Mouse (Mus musculus) inflammation-experienced regulatory T-cells, adult 6 months (primary cell): ENCODE data around the gene Gng10. TPM values are rescaled to one million over a fixed set of nuclear protein-coding genes. Genes with fewer than 3 reads are reported as not detected.

Experiments
- ATAC-seq: one replicate; pipeline ENCODE4 v1.8.0; 2017
- polyA plus RNA-seq, 3 experiments: library from polyadenylated mRNA; unstranded; fragments of 100-300 nt; shearing (Covaris generic); gene quantifications; one replicate each; pipeline ENCODE4 v1.2.1; 2017

Gng10 gene
- polyA plus RNA-seq, 3 experiments from 2014 or later = 134 to 204 (median 170) TPM

DNA sequence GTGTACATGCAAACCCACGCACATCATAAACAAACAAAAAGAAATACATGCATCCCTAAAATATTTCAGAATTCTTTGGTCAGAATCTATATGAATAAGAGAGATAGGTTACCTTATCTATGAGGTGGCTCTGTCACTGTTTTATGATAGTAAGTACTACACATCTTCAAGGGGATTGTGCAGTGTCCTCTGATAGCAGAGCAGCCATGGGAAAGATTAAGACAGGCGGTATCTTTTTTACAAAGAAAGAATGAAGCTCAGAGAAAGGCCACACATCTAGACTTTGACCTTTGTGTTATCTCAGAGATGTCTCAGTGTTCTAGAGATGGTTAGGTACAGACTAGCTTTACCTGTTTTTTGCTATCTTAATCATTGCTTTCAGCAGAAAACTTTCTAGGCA, 18.0 kb upstream of the Gng10 start:
- ATAC-seq = no peak

DNA sequence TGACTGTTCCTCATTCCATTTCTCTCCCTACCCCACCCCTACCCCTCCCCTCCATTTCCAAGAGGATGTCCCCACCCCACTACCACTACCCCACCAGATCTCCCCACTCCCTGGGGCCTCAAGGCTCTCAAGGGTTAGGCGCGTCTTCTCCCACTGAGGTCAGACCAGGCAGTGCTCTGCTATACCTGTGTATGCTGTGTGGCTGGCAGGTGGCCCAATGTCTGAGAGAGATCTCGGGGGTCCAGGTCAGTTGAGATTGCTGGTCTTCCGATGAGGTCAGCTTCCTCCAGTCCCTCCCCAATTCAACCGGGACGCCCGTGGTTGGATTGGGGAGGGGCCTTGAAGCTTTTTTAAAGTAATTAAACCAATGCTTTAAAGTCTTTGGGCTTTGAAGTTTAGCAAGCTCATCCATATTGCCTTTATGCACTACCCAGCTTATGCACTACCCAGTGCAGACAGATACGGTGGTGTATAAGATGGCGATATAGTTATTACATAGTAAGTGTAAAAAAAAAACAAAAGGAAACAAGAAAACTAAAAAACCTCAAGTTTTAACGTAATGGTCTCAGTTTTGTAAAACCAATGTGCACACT, 467 bp upstream of the Gng10 start:
- ATAC-seq = no peak

DNA sequence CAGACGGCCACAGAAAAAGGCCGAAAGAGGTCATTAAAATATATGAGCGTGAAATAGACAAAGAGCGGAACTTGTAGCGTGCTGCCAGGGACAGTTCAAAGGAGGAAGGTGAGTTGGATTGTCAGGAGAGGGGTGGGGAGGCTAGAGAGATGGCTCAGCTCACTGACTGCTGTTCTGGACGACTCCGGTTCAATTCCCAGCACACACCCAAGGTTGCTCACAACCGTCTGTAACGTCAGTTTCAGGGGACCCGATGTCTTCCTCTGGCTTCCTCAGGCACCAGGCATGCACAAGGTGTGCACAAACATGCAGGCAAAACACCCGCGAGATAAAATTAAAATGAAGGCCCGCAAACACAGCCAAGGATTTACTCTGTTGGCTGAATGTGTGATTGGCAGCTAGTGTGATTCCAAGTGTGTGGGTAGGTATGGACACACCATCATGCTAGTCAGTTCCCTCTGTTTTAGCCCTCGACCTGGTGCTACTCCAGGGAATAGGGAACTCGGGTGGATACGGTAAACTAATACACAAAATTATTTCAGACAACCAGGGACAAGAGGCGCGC, 980 bp downstream of the Gng10 start:
- no peak for ATAC-seq

DNA sequence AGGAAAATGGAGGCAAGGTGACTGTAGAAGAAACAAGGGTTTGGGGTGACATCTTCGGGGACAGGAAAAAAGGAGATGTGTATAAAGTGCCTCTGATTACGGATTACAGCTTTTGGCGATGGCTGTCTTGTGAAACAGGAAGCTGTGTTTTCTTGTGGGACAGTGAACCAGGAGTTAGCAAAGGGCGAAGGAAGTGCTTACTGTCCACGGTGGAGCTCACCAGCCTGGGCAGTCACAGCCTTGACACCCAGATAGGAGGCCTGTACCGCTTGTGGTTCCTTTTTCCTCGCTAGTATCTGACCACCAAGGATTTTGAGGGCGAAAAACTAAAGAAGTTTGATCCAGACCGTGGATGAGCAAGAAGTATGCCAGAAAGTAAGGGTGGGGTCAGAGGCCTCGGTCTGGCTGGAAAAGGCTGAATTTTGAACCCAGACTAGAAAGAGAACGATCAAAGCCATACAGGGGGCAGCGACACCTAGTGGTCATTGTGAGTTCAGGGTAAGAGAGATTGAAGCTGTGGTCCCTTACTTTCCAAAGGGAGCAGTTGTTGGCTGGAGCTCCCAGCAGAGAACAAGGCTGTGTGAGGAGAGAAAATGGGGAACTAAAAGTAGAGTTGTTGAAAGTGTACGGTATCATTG, 1.7 kb downstream of the Gng10 start:
- ATAC-seq = peak; percentile 62

DNA sequence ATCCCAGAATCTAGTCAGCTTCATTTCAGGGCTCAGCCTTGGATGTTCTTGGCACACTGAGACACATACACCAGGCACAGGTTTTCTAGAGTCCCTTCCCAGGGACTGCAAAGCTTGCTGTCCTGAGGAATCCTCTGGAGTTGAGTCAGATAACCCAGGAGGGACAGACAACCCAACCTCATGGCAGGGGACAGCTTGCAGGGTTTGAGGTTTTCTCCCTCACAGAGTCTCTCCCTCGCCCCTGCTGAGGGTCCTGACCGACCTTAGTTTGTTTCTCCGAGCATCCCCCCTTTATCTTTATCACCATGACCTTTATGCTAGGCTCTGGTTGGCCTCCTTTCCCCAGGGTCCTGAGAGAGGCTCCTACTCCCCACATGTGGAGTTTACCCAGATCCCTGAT, 2.6 kb downstream of the Gng10 start:
- no peak for ATAC-seq

DNA sequence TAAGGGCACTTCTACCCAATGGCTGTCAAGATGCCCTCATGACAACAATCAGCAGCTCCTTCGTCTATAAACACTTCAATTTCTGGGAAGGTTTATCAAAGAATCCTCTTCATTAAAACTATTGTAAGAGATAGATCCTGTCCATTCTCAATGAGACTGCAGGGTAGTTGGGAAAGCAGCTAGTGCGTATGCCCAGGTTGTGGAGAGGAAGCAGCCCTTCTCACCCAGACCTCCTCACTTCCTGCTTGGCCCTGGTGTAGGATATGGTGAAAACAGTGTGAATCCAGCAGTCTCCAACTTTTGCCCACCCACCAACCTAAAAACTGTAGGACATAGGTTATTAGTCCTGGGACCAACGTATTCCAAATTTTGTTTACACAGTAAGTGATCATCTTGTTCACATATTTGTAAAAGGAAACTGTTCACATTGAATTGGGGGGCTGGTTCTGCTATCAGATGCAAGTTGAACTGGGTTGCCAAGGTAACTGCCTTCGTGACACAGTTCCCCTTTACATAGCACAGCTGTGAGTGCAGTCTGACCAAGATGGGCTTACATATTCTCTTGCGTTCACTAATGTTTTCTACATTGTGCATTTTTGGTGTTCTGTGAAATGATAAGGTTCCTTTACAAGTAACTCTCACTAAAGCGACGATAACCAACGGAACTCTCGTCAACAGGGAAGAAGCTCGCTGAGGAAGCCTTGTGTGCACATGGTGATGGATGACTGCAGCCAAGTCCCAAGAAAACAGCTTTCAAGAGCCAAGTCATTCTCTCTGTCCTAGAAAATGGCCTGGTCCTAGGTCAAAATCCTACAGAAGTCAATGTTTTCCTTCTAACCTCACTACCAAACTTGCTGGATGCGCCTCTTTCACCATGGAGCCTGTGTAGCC, 5.8 kb downstream of the Gng10 start:
- no peak for ATAC-seq

DNA sequence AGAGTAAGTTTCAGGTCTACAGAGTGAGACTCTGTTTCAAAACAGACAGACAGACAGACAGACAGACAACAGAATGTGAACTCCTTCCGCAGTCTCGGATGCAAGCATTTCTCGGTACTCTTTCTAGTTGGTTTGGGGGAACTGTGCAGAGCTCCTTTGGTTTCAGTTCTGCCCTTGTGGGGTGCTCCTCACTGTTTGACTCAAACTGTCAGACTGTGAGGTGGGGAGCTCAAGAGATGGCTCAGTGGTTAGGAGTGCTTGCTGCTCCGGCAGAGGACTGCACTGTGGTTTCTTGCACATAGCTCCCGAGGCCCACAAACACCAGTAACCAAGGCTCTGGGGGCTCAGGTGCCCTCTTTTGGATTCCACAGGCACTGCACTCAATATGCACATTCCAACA, 8.2 kb downstream of the Gng10 start:
- no peak for ATAC-seq

DNA sequence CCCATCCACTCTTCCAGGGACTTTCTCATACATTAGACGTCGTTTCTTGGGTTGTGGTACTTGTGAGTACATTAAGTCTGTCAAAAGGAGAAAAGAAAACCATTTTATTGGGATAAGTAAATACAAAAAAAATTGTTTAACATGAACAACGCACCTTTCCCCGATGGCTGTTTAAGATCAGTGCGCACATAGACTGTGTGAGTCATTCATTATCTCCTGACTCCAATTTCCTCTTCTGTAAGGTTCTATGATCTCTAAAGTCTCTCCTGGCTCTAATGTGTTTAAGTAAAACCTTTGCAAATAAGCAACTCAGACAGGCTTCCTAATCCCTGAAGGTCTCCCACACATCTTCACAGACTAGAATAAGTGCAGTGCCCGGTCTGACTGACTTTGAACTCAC, 9.0 kb downstream of the Gng10 start:
- no peak for ATAC-seq

DNA sequence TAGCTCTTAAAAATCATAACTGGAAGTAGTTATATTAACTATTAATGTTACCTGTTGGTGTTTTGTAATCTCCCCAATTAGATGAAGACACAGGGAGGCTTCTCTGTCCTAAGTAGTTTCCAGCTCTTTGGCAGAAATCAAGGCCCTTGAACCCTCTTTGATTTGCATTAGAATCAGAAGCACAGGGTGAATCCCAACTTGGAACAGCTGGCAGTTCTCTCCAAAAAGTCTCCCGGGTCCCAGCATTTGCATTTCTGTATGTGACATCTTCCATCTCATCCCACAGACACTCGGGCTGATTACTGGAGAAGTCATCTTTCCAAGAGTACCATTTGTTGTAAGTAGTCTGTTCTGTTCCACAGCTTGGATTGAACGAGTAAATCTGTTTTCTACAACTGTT, 12.3 kb downstream of the Gng10 start:
- ATAC-seq = no peak

DNA sequence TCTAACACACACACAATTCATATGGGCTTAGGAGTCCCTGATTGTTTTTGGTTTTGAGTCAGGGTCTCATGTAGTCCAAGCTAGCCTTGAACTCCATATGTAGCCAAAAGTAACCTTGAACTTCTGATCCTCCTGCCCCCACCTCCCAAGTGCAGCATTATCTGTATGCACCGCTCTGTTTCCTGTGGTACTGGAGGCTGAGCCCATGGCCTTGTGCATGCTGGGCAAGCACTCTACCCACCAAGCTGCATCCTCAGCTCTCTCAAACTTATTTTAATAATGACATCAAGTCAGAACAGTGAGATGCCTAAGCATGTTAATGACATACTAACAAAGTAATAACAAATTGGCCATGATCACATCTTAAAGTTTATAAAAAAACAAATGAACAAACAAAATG, 16.2 kb downstream of the Gng10 start:
- ATAC-seq = no peak

DNA sequence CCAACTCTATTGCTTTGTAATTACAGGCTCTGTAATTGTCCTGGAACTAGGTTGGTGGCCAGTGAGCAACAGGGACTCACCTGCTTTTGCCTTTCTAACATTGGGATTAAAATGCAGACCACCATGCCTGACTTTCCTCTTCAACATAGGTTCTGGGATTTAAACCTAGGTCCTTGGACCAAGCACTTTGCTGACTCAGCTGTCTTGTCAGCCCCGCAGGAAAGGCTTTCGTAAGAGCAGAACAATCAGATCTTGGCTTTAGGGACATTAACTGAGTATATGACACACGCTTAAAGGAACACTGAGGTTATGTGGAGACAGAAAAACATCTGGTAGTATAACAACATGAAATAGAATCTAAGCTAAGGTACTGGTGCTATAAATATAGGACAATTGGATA, 23.0 kb downstream of the Gng10 start:
- ATAC-seq = no peak

DNA sequence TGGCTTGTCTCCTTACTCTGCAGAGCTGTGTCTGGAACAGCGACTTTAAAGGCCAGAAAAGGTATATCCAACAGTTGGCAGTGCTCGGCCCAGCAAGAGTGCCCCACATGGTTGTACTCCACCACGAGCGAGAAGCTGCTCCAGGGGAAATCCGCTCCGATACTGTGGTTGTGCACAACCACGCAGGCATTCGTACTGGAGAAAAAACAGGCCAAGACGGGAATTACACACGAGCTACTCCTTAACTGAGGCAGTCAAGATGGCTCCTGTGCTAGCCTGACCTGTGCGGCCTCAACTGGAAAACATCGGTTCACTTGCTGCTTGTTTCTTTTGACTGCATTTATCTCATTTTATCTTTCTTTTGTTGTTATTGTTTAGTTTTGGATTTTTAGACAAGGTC, 27.6 kb downstream of the Gng10 start:
- no peak for ATAC-seq

DNA sequence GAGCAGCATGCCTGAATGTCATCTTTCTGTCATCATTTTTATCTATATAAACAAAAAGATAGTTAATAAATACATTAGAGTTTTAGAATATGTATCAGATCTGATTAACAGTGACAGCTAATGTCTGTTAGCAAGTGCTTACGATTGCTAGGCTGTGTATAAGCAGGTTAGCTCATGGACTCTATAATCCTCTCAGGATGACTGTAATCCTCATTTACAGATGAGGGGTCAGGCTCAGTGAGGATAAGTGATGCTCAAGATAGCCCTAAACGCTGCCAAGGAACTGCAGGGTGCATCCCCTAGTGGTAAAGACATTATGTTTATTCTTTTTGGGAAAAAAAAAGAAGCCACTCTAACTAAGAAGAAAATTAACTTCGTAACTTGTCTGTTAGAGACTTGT, 34.4 kb downstream of the Gng10 start:
- no peak for ATAC-seq

DNA sequence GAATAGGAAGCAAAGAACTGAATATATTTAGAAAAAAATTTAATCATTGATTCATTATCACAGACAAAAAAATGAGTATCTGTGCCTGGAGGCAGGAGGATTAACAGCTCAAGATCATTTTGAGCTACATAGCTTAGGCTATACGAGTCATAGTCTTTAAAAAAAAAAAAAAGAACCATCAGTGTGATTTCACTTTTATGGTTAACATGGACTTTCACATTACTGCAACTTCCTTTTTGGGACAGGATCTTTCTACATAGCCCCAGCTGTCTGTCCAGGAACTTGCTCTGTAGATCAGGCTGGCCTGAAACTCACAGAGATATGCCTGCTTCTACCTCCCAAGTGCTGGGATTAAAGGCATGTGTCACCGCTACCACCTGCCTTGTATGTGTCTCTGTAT, 48.5 kb downstream of the Gng10 start:
- no peak for ATAC-seq

DNA sequence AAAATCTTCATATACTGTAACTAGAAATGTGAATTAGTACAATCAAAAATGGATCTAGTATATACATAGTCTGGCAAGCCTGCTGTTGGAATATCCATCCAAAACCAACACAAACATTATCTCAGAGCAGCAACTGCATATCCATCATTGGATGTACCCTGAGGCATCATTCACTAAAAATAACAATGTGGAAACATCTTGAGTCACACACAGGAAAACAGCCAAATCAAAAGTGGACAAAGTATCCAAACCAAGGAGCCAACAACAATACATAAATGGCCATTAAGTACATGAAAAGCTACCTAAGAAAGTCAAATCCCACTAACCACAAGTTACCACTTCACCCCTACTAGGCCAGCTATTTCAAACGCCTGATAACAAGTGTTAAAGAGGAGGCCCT, 54.5 kb downstream of the Gng10 start:
- no peak for ATAC-seq

Other genes with a start within 250 kb of the Gng10 start
- not detected for gene Olfr267, start 247.4 kb upstream of the Gng10 start, polyA plus RNA-seq
- 10 to 100 TPM; 20.8 to 32.6 (median 31.2) TPM for gene Ecpas, start 122.3 kb upstream of the Gng10 start, polyA plus RNA-seq
- gene Zkscan16, start 91.5 kb upstream of the Gng10 start, polyA plus RNA-seq = not detected
- under 1 TPM in 2 of 3 experiments, not detected in 1; 0.34 to 0.67 TPM for gene Ptgr1, start 48.0 kb upstream of the Gng10 start, polyA plus RNA-seq
- 1 to 10 TPM in 1 of 3 experiments, under 1 TPM in 2; 0.64 to 1.1 (median 0.91) TPM for gene Dnajc25, start 40.0 kb upstream of the Gng10 start, polyA plus RNA-seq
- gene Gm20503, start 31.9 kb upstream of the Gng10 start, polyA plus RNA-seq = not detected
- not detected for gene AI481877, start 103.9 kb downstream of the Gng10 start, polyA plus RNA-seq
- gene Ugcg, start 154.2 kb downstream of the Gng10 start, polyA plus RNA-seq = 10 to 100 TPM in 2 of 3 experiments, 1 to 10 TPM in 1; 8.7 to 20.6 (median 16.4) TPM